Mouse (Mus musculus) midbrain, embryonic 11.5 days (tissue): ENCODE results near the gene Aurkb. TPM values are rescaled to one million over a fixed set of nuclear protein-coding genes. Genes with fewer than 3 reads are reported as not detected.

Experiments used
- ATAC-seq: fragments of 200-750 bp; cut with Nextera tagmentation; 2 replicates; pipeline ENCODE4 v1.8.0; 2017; ENCODE audit warnings: moderate TSS enrichment, moderate library complexity; ENCODE audit not compliant: low FRiP score
- DNase-seq: peaks from one replicate; pipeline ENCODE4 v3.0.0; 2015; ENCODE audit warnings: low spot score; ENCODE audit errors: missing footprints
- H3K27ac ChIP-seq: fragments of 300-500 bp; sonication (generic); 2 replicates; pipeline ENCODE4 v1.5.1; 2014; ENCODE audit warnings: low read depth, low read length
- H3K27me3 ChIP-seq: fragments of 300-500 bp; sonication (generic); 2 replicates; pipeline ENCODE4 v1.6.1; 2014; ENCODE audit warnings: mild to moderate bottlenecking, low read length, moderate library complexity, mixed read lengths; ENCODE audit not compliant: control insufficient read depth, insufficient read depth
- H3K36me3 ChIP-seq: fragments of 300-500 bp; sonication (generic); 2 replicates; pipeline ENCODE4 v1.6.1; 2014; ENCODE audit warnings: mild to moderate bottlenecking, low read length, moderate library complexity, mixed read lengths; ENCODE audit not compliant: control insufficient read depth, insufficient read depth
- H3K4me1 ChIP-seq: fragments of 300-500 bp; sonication (generic); 2 replicates; pipeline ENCODE4 v1.6.1; 2014; ENCODE audit warnings: low read length; ENCODE audit not compliant: control insufficient read depth, insufficient read depth
- H3K4me2 ChIP-seq: fragments of 300-500 bp; sonication (generic); 2 replicates; pipeline ENCODE4 v1.6.1; 2014; ENCODE audit warnings: mild to moderate bottlenecking, moderate library complexity
- H3K4me3 ChIP-seq: fragments of 300-500 bp; sonication (generic); 2 replicates; pipeline ENCODE4 v1.5.1; 2014; ENCODE audit warnings: low read depth, low read length
- H3K9ac ChIP-seq: fragments of 300-500 bp; sonication (generic); 2 replicates; pipeline ENCODE4 v1.6.1; 2014; ENCODE audit warnings: low read length
- H3K9me3 ChIP-seq: fragments of 300-500 bp; sonication (generic); 2 replicates; pipeline ENCODE4 v1.6.1; 2016; ENCODE audit warnings: low read length; ENCODE audit not compliant: control insufficient read depth
- WGBS: fragments of 180-500 bp; shearing (Covaris S2); extraction: QIAGEN DNeasy Blood & Tissue Kit; methylation state at CpG from one replicate; pipeline ENCODE4 v1.1.7; 2014; 5-methylcytosine and 5-hydroxymethylcytosine counted together
- polyA plus RNA-seq: library from polyadenylated mRNA; unstranded; fragments of >200 nt; fragmentation: Nextera tagmentation; extraction: Ambion mirVana; gene quantifications from 2 replicates; pipeline ENCODE4 v1.2.1, GENCODE M21; 2014

The Aurkb gene
- polyA plus RNA-seq, 1 experiment from 2014 or later: 171 TPM

DNA sequence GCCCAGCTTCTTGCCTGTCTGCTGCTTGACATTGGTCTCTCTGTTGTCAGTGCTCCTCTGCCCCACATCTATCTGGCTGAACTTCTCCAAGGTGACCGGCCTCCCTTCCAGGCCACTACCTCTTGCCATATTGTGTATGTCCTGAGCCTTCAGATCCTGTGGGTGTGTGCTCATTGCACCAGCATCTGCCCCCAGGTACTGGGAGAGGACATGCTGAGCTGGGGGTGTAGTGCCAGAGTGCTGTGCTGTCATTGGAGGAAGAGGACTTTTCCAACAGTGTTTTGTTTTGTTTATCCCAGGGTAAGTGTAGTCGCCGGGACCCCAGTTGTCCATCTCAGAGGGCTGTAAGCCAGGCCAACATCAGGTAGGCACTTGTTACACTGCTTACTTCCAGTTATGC is 10.9 kb upstream of the Aurkb start:
- 94% methylated on average over 3 of the region's 3 CpGs for WGBS
- no peaks in the 10 kb centered on the region for H3K9me3 ChIP-seq
- DNase-seq: no peak
- H3K36me3 ChIP-seq: peaks cover 22% of the 10 kb centered on the region
- no peak for ATAC-seq
- H3K4me3 ChIP-seq: no peak overlapping the region
- no peak overlapping the region for H3K9ac ChIP-seq
- no peak overlapping the region for H3K27ac ChIP-seq
- H3K27me3 ChIP-seq: no peaks in the 10 kb centered on the region
- peaks cover 21% of the 10 kb centered on the region for H3K4me1 ChIP-seq
- no peak overlapping the region for H3K4me2 ChIP-seq

DNA sequence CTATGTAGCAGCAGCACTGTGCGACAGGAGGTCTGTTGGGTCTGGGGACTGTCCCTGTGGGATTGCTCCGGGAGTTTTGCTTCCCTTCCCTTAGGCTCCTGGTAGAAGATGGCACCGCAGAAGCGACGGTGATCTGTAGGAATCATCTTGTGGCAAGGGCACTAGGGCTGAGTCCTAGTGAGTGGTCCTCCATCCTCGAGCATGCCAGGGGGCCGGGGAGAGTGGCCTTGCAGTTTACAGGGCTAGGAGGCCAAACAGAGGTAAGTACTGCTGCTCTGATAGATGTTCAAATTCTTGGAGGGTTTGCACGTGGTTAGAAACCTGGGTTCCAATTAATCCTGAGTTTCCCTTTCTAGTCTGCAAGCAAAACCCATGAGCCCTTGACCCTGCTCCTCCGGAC is 10.0 kb upstream of the Aurkb start:
- 75% methylated on average over 9 of the region's 9 CpGs for WGBS

DNA sequence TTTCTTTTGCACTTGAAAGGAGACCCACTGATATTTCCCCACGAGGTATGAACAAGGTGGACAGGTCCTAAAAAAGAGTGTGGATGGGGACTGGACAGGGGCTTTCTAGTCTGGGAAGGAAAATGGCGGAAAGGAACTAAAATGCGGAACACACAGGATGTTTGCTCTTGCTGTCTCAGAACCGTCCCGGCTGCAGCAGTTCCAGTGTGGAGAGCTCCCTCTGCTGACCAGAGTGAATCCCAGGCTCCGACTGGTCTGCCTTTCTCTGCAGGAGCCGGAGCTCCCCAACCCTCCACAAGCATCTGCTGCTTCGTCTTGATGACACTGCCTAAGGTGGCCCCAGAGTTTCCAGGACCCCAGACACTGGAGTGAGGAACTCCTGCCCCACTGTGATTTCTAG is 9.6 kb upstream of the Aurkb start:
- peak; percentile 20; the same call in 1 of the 2 replicates for ATAC-seq
- H3K9ac ChIP-seq: peak overlapping the region; percentile 48
- H3K4me3 ChIP-seq: peak overlapping the region; percentile 74; the same call in 1 of the 2 replicates
- H3K27ac ChIP-seq: 0 out of 2 replicates have a peak overlapping the region, but pooled peaks have one; percentile 47
- H3K27me3 ChIP-seq: no peaks in the 10 kb centered on the region
- WGBS: 6% methylated on average over 8 of the region's 8 CpGs
- peak overlapping the region; percentile 56 for H3K4me2 ChIP-seq
- H3K9me3 ChIP-seq: no peaks in the 10 kb centered on the region
- H3K4me1 ChIP-seq: peaks cover 21% of the 10 kb centered on the region
- peaks cover 15% of the 10 kb centered on the region for H3K36me3 ChIP-seq
- peak; percentile 95 for DNase-seq

More for the DNA sequence above, 10.0 kb upstream of the Aurkb start:
- no peak for ATAC-seq
- Histone ChIP-seq H3K9me3 (no peaks in the 10 kb centered on the region), H3K4me2 (peak overlapping the region; percentile 56), H3K4me3 (peak overlapping the region; percentile 10; the same call in 1 of the 2 replicates), H3K27me3 (no peaks in the 10 kb centered on the region), H3K9ac (peak overlapping the region; percentile 48), H3K4me1 (peaks cover 21% of the 10 kb centered on the region), H3K27ac (0 out of 2 replicates have a peak overlapping the region, but pooled peaks have one; percentile 47), H3K36me3 (peaks cover 19% of the 10 kb centered on the region)
- DNase-seq: no peak

DNA sequence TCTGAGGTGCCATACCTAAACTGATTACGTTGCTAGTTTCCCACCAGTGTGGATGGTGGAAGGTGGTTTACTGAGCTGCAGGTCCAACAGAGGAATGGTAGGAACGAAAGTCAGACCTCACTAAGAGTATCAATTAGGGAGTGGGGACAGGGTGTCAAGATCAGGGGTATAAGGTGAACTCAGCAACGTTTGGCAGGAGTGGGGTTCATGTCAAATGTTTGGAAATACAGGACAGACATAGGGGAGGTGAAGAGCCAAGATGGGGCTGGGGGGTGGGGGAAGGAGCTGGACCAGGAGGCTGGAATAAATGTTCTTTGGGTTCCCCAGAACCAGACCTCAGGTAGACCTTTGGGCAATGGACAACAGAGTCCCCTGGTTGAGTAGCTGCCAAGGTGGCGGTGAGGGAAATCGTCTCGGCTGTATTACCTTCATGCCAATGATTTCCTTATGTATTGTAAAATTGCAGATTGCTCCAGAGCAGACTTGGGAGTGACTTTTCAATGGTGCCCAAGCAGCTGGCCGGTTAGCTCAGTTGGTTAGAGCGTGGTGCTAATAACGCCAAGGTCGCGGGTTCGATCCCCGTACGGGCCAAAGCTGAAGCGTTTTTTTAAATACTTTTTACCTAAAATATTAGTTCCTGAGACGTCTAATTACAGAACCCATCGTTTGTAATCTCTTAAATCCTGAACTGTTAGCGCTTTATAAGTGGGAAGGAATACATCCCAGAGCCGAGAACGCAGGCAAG is 8.8 kb upstream of the Aurkb start:
- DNase-seq (peak; percentile 100), ATAC-seq (peak; percentile 22; the same call in 1 of the 2 replicates)
- H3K4me1 ChIP-seq: peaks cover 21% of the 10 kb centered on the region
- peak overlapping the region; percentile 56 for H3K4me2 ChIP-seq
- H3K27me3 ChIP-seq: no peaks in the 10 kb centered on the region
- H3K4me3 ChIP-seq: peak overlapping the region; percentile 74
- peak overlapping the region; percentile 86 for H3K9ac ChIP-seq
- H3K9me3 ChIP-seq: no peaks in the 10 kb centered on the region
- H3K27ac ChIP-seq: peak overlapping the region; percentile 21
- peaks cover 7% of the 10 kb centered on the region; the same call in 1 of the 2 replicates for H3K36me3 ChIP-seq
- WGBS: 10% methylated on average over 20 of the region's 20 CpGs

DNA sequence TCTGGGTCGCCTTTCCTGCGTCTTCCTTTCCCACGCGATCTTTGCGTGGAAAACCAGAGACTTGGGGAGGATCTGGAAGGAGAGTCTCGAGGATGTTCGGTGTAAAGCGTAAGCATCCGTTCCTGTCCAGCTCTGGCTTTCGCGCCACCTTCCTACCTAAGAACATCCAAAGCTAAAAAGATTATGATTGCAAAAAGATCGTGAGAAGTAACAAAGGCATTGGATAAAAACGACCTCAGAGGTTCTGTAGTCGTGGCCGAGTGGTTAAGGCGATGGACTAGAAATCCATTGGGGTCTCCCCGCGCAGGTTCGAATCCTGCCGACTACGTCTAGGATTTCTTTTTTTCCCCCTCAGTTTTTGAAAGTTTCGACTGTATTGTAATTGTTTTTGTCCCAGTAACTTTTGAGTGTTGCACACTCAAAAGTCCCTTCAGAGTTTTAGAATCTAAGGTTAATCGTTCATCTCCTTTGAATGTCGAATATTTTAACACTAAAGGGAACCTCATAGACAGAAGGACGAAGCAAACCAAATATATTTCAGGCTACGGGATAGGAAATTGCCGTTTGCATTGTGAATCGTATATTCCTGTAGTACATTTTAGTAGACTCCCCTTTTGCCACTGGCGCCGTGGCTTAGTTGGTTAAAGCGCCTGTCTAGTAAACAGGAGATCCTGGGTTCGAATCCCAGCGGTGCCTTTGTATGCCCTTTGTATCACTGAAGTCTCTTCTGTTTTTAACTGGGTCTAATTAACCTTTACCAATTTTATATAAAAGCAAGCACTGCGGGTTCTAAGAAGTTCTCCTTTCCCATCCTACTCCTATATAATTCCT is 8.0 kb upstream of the Aurkb start:
- WGBS: 1% methylated on average over 34 of the region's 34 CpGs
- peaks cover 21% of the 10 kb centered on the region for H3K4me1 ChIP-seq
- H3K27me3 ChIP-seq: no peaks in the 10 kb centered on the region
- peak overlapping the region; percentile 74 for H3K4me3 ChIP-seq
- DNase-seq (peak; percentile 100), ATAC-seq (peak; percentile 48)
- peak overlapping the region; percentile 21 for H3K27ac ChIP-seq
- peak overlapping the region; percentile 86 for H3K9ac ChIP-seq
- H3K36me3 ChIP-seq: peaks cover 5% of the 10 kb centered on the region; the same call in 1 of the 2 replicates
- H3K4me2 ChIP-seq: peak overlapping the region; percentile 56
- H3K9me3 ChIP-seq: no peaks in the 10 kb centered on the region

DNA sequence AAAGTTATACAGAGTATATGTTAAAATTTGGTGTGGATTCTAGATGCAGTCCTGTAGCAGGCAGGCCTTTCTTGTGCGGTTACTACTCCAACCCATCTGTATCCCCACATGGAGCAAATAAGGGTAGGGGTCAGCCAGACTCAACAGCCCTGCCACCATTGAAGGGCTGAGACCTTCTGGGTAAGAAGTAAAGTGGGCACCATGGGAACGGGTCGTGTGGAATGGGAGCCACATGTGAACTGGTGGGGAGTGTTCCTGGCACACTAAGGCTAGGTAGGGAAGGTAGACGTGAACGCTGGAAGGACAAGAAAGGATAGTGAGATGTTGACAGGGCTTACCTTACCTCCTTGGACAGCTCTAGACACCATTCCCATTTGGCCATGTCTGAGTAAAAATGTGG is 7.3 kb upstream of the Aurkb start:
- peak overlapping the region; percentile 10; the same call in 1 of the 2 replicates for H3K4me2 ChIP-seq

DNA sequence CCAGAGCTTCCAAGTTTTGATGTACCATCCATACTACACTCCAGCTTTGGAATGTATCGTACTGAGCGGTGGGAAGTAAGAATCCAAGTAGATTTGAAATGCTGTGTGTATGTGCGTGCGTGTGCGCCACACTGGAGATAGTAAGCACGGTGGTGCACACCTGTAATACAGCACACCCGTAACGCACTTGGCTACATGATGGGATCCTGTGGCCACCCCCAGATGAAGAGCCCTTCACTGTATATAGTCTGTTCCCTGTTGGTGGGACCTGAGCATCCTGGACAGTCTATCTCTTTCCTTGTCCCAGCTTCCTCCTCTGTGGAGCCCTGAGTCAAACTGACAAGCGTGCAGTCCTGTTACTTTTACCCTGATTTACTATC is 938 bp downstream of the Aurkb start:
- H3K9me3 ChIP-seq: no peaks in the 10 kb centered on the region
- H3K4me3 ChIP-seq: peak overlapping the region; percentile 81
- peaks cover 15% of the 10 kb centered on the region for H3K4me1 ChIP-seq
- H3K9ac ChIP-seq: peak overlapping the region; percentile 92
- ATAC-seq: no peak
- peak overlapping the region; percentile 82 for H3K4me2 ChIP-seq
- peaks cover 9% of the 10 kb centered on the region for H3K36me3 ChIP-seq
- H3K27me3 ChIP-seq: no peaks in the 10 kb centered on the region
- 0 out of 2 replicates have a peak overlapping the region, but pooled peaks have one; percentile 88 for H3K27ac ChIP-seq
- 22% methylated on average over 9 of the region's 9 CpGs for WGBS
- DNase-seq: no peak

More for the DNA sequence above, 7.3 kb upstream of the Aurkb start:
- Histone ChIP-seq H3K9ac (no peak overlapping the region), H3K4me1 (peaks cover 21% of the 10 kb centered on the region), H3K9me3 (no peaks in the 10 kb centered on the region), H3K27ac (no peak overlapping the region), H3K4me3 (no peak overlapping the region), H3K27me3 (no peaks in the 10 kb centered on the region), H3K36me3 (peaks cover 5% of the 10 kb centered on the region; the same call in 1 of the 2 replicates)
- DNase-seq (peak; percentile 88), ATAC-seq (no peak)
- WGBS: 75% methylated on average over 5 of the region's 5 CpGs

DNA sequence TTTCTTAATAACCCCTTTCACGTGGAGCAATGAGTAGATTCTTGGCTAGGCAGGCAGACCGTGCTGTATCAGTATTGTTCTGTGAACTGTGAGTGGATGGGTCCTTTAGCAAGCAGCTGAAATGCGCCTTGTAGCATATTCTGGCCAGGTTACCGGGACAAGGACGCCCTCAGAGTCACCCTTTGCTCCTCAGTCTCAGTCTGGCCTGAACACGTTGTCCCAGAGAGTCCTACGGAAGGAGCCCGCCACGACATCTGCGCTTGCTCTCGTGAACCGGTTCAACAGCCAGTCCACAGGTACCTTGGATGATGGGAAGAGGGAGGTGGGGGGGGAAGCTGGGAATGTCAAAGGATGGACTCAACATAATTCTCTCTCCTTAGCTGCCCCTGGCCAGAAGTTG is 2.1 kb downstream of the Aurkb start:
- no peak overlapping the region for H3K9ac ChIP-seq
- WGBS: 90% methylated on average over 12 of the region's 12 CpGs
- no peak overlapping the region for H3K4me3 ChIP-seq
- ATAC-seq: no peak
- DNase-seq: no peak
- no peaks in the 10 kb centered on the region for H3K9me3 ChIP-seq
- H3K4me1 ChIP-seq: peaks cover 15% of the 10 kb centered on the region
- H3K4me2 ChIP-seq: no peak overlapping the region; the same call in 1 of the 2 replicates
- H3K27me3 ChIP-seq: no peaks in the 10 kb centered on the region
- no peak overlapping the region for H3K27ac ChIP-seq
- peaks cover 9% of the 10 kb centered on the region for H3K36me3 ChIP-seq
